Mouse (Mus musculus): ENCODE data around the gene Cspg4. TPM values are rescaled to one million over a fixed set of nuclear protein-coding genes. Genes with fewer than 3 reads are reported as not detected.

Cspg4 gene
- polyA plus RNA-seq, 1 experiment from 2014 or later: 13.8 TPM

DNA sequence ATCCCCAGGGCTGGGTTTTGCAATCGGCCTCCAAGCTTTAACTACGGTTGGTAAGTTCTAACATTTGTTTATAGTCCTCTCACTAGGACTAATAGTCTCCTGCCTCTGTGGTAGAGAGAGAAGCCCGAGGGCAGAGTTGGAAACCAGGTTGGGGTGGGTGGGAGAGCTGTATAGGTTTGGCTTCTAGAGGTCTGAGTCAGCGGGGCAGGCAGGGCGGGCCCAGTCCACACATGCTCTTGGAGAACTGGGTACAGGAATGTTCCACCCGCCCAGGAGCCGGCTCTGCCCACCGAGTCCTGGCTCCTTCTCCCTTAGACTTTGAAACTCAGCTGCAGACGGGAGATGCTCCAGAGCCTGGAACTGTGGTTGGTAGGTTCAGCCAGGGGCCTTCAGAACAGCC, 49.2 kb downstream of the Cspg4 start:
- WGBS: 73% methylated on average over 9 of the region's 9 CpGs
- Histone ChIP-seq H3K9ac (replicated peaks) (no peak overlapping the region), H3K4me3 (replicated peaks) (no peak overlapping the region), H3K9me3 (no peaks in the 10 kb centered on the region), H3K4me1 (replicated peaks) (0 out of 2 replicates have a peak, but pooled peaks cover 4% of the 10 kb centered on the region), H3K36me3 (peaks cover 52% of the 10 kb centered on the region), H3K27ac (peak overlapping the region; percentile 12; the same call in 1 of the 2 replicates), H3K4me2 (no peak overlapping the region), H3K27me3 (no peaks in the 10 kb centered on the region)
- no peak for ATAC-seq (ENCODE audit: insufficient number of reproducible peaks, insufficient read depth, low FRiP score, low TSS enrichment, low read depth)

DNA sequence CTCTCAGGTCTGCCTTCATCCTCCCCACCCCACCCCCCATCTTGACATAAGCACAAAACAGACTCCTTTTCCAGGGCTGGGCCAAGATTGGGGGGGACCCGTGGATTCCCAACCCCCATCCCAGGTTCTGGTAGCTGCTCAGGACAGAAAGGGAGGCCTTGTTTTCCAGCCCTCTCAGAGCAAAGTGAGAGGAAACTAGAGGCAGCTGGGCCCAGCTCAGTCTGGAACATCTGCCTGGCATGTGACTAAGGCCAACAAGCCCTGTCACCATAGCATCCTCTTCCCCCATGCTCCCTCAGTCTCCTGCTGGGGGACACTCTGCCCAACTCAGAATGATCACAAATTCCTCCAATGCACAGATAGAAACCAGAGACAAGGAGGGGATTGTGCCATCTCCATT, 50.3 kb downstream of the Cspg4 start:
- no peak overlapping the region for H3K9ac ChIP-seq (replicated peaks)
- H3K4me1 ChIP-seq (replicated peaks): 0 out of 2 replicates have a peak, but pooled peaks cover 4% of the 10 kb centered on the region
- 77% methylated on average over 1 of the region's 1 CpGs for WGBS
- no peaks in the 10 kb centered on the region for H3K9me3 ChIP-seq
- H3K27ac ChIP-seq: no peak overlapping the region
- no peak for ATAC-seq (ENCODE audit: insufficient number of reproducible peaks, insufficient read depth, low FRiP score, low TSS enrichment, low read depth)
- H3K36me3 ChIP-seq: peaks cover 64% of the 10 kb centered on the region
- no peaks in the 10 kb centered on the region for H3K27me3 ChIP-seq
- no peak overlapping the region for H3K4me2 ChIP-seq
- no peak overlapping the region for H3K4me3 ChIP-seq (replicated peaks)

DNA sequence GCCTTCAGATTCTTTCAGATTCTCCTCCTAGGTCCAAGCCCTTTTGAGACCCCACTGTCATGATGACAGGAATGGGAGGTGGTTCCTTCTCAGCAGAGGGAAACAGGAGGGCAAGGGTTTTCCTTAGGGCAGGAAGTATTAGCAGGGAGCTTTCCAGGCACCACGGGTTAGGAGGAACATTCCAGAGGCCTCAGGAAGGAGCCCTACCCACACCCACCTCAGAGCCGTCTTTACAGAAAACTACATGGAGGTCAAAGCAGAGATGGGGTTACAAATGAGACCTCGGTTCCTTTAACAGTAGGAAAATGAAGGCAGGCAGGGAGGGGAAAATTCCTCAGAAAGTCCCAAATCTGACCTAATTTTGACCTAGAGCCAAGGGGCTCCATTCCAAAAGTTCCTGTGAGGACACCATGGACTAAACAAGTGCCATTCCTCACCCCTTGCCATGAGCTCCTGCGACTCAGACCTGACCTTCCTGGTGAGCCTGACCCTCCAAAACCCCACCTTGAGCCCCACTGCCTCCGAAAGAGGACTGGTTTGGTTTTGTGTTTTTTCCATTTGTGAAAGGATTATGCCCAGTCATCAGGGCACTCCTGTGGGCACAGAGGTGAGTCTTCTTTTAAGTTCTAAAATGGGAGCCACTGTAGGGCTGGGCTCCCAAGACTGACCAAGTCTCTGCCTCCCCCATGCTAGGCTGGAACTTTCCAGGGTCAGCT, 51.0 kb downstream of the Cspg4 start:
- H3K36me3 ChIP-seq: peaks cover 71% of the 10 kb centered on the region
- 84% methylated on average over 5 of the region's 5 CpGs for WGBS

DNA sequence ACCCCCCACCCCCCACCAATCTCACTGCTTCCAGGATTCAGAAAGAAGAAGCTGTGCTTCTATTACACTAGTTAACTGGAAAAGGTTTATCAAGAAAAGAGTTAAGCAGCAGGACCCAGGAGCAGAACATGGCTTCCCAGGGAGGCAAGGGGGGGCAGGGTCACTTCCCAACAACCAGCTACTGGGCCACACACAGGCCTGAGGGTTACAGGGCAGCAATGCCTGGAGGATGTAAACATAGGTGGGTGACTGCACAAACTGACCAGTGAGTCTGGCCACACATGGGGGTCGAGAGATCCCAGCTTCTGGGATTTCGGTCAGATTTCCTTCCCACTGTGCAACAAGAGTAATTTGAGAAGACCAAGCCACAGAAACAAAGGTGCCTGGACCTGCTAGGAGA, 52.3 kb downstream of the Cspg4 start:
- H3K9me3 ChIP-seq: peaks cover 4% of the 10 kb centered on the region; the same call in 1 of the 2 replicates
- H3K4me3 ChIP-seq (replicated peaks): no peak overlapping the region
- ATAC-seq (ENCODE audit: insufficient number of reproducible peaks, insufficient read depth, low FRiP score, low TSS enrichment, low read depth): no peak
- 72% methylated on average over 2 of the region's 2 CpGs for WGBS
- H3K36me3 ChIP-seq: peaks cover 83% of the 10 kb centered on the region
- H3K27me3 ChIP-seq: no peaks in the 10 kb centered on the region
- H3K9ac ChIP-seq (replicated peaks): no peak overlapping the region
- H3K27ac ChIP-seq: no peak overlapping the region
- 0 out of 2 replicates have a peak, but pooled peaks cover 4% of the 10 kb centered on the region for H3K4me1 ChIP-seq (replicated peaks)
- no peak overlapping the region for H3K4me2 ChIP-seq

More for the DNA sequence above, 51.0 kb downstream of the Cspg4 start:
- Histone ChIP-seq H3K4me2 (no peak overlapping the region), H3K9ac (replicated peaks) (no peak overlapping the region), H3K4me3 (replicated peaks) (no peak overlapping the region), H3K4me1 (replicated peaks) (0 out of 2 replicates have a peak, but pooled peaks cover 4% of the 10 kb centered on the region), H3K27ac (no peak overlapping the region), H3K27me3 (no peaks in the 10 kb centered on the region), H3K9me3 (no peaks in the 10 kb centered on the region)
- ATAC-seq (ENCODE audit: insufficient number of reproducible peaks, insufficient read depth, low FRiP score, low TSS enrichment, low read depth): no peak

DNA sequence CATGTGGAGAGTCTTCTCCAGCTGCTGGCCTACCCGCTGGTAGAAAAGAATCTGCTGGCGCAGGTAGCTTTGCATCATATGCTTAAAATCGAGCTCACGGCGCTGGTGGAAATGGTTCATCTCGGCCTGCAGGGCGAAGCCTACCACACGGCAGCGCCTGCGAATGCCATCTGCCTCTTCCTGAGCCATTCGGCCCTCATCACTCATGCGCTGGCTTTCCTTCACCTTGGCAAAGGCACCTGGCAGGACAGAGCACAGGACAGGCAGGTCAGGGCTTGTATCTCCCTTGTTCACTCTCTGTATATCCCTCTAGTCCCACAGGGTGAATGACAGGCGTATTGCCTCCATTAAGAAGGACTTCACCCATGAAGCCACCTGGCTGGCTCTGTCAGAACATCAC, 53.6 kb downstream of the Cspg4 start:
- no peaks in the 10 kb centered on the region for H3K27me3 ChIP-seq
- H3K9me3 ChIP-seq: peaks cover 4% of the 10 kb centered on the region; the same call in 1 of the 2 replicates
- WGBS: 91% methylated on average over 13 of the region's 13 CpGs
- no peak overlapping the region for H3K9ac ChIP-seq (replicated peaks)
- no peak overlapping the region for H3K27ac ChIP-seq
- H3K36me3 ChIP-seq: peaks cover 94% of the 10 kb centered on the region
- H3K4me1 ChIP-seq (replicated peaks): peaks cover 13% of the 10 kb centered on the region
- H3K4me3 ChIP-seq (replicated peaks): no peak overlapping the region
- no peak for ATAC-seq (ENCODE audit: insufficient number of reproducible peaks, insufficient read depth, low FRiP score, low TSS enrichment, low read depth)
- H3K4me2 ChIP-seq: no peak overlapping the region

DNA sequence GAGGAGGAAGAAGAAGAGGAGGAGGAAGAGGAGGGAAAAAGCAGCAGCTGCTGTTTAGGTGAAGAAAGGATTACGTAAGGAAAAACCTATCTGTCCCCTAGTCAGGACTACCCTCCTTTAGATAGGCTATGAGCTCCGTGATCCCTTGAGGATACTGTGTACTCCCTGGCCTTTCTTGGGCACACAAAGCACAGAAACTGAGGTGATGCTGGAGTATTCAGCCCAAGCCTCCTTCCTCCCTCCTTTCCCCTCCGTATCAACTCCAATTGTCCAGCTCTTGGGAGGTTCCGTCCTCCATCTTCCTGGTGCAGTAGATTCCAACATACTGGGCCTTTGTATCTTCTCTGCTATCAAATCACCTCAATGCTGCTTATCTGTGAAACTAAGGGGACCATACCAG, 57.9 kb downstream of the Cspg4 start:
- WGBS: 93% methylated on average over 4 of the region's 4 CpGs
- H3K27ac ChIP-seq: no peak overlapping the region
- H3K4me2 ChIP-seq: peak overlapping the region; percentile 83
- no peak overlapping the region for H3K9ac ChIP-seq (replicated peaks)
- no peak for ATAC-seq (ENCODE audit: insufficient number of reproducible peaks, insufficient read depth, low FRiP score, low TSS enrichment, low read depth)
- H3K4me3 ChIP-seq (replicated peaks): peak overlapping the region; percentile 59; the same call in 1 of the 2 replicates
- peaks cover 81% of the 10 kb centered on the region for H3K36me3 ChIP-seq
- H3K9me3 ChIP-seq: peaks cover 4% of the 10 kb centered on the region; the same call in 1 of the 2 replicates
- H3K4me1 ChIP-seq (replicated peaks): peaks cover 43% of the 10 kb centered on the region
- no peaks in the 10 kb centered on the region for H3K27me3 ChIP-seq

DNA sequence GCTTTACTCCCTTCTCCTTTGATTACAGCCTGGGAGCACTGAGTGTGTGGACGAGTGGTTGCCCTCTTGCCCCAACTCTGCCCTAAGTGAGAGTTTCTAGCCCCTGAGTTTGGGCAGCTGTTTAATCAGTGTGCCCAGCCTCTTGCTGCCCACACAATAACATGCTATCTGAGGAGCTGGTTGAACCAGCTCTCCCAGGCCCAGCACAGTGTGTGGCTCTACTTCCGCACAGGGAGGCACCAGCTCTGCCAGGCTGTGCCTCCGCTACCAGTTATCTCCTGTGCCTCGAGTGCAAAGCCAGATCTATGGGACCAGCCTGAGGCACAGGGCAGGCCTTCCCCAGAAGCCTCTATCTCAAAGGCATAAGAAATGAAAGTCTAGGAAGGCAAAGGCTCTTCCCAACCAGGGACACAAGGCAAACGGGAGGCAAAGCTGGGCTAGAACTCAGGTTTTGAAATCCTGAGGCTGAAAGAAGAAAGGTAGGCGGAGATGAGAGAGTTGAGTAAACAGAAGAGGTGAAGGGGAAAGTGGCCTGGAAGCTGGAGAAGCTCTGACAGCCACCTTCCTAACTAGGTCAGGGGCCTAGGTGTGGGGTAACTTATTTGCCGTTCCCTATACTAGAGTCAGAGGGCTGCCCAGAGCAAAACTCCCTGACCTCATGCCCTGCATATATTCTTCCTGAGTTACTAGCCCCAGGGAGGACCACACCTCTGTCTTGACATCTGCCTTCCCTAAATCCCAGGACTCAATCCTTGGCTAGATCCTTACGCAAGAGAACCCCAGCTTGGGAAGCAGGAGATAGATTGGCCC, 59.2 kb downstream of the Cspg4 start:
- peaks cover 4% of the 10 kb centered on the region; the same call in 1 of the 2 replicates for H3K9me3 ChIP-seq
- ATAC-seq (ENCODE audit: insufficient number of reproducible peaks, insufficient read depth, low FRiP score, low TSS enrichment, low read depth): no peak
- no peaks in the 10 kb centered on the region for H3K27me3 ChIP-seq
- H3K36me3 ChIP-seq: peaks cover 68% of the 10 kb centered on the region
- peak overlapping the region; percentile 60 for H3K9ac ChIP-seq (replicated peaks)
- H3K4me2 ChIP-seq: peak overlapping the region; percentile 83
- peaks cover 49% of the 10 kb centered on the region for H3K4me1 ChIP-seq (replicated peaks)
- no peak overlapping the region; the same call in 1 of the 2 replicates for H3K27ac ChIP-seq
- peak overlapping the region; percentile 59 for H3K4me3 ChIP-seq (replicated peaks)
- WGBS: 70% methylated on average over 8 of the region's 8 CpGs

DNA sequence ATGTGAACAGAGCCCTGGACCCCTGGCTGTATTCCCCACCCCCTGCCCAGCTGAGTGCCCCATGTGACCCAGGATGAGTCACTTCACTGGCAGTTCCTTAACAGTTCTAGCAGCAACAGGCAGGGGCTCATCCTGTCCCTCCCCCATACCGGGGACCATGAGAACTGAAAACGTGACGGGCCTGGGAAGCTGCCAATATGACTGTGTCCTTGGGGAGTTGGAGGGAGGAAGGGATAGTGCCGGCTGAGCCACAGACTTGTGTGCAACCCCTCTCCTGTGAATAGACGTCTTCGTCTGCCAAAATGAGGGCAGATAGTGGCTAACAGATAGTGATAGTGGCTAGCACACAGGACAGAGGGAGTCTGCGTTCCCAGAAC, 59.8 kb downstream of the Cspg4 start:
- no peak for ATAC-seq (ENCODE audit: insufficient number of reproducible peaks, insufficient read depth, low FRiP score, low TSS enrichment, low read depth)
- peaks cover 50% of the 10 kb centered on the region for H3K4me1 ChIP-seq (replicated peaks)

DNA sequence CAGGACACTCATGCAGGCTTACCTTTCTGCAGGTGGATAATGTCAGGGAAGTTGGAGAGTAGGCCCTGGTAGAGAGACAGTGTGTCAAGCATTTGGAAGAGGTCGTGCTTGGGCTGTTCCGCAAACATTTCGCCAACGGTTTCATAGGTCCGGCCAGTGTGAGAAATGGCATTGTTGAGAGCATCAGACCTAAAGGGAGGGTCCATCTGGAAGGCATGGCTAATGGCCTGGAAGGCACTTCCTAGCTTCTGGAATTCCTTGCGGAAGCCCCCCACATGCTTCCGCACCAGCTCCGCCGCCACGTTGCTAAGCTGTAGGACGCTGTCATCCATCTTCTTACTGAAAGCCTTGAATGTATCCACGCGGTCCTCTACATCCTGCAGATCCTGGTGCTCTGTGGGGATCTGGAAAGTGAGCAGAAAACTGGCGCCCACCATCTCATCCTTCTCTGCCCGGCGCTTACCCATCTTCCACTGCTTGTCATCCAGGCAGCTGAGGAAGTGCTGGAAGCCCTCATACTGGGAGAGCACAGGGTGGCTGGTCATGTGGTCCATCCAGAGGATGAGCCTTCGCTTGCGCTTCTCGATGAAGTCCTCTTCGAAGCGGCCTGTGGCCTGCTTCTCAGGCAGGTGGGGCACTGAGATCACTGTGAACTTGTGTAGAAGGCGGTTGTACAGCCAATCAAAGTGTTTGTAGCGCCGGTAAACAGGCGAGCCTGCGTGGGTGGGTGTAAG, 60.6 kb downstream of the Cspg4 start:
- peak overlapping the region; percentile 60 for H3K9ac ChIP-seq (replicated peaks)
- H3K27me3 ChIP-seq: no peaks in the 10 kb centered on the region
- ATAC-seq (ENCODE audit: insufficient number of reproducible peaks, insufficient read depth, low FRiP score, low TSS enrichment, low read depth): no peak
- peaks cover 50% of the 10 kb centered on the region for H3K4me1 ChIP-seq (replicated peaks)
- peak overlapping the region; percentile 59 for H3K4me3 ChIP-seq (replicated peaks)
- H3K4me2 ChIP-seq: peak overlapping the region; percentile 83
- 87% methylated on average over 26 of the region's 26 CpGs for WGBS
- H3K9me3 ChIP-seq: peaks cover 4% of the 10 kb centered on the region; the same call in 1 of the 2 replicates
- no peak overlapping the region for H3K27ac ChIP-seq
- H3K36me3 ChIP-seq: peaks cover 54% of the 10 kb centered on the region

More for the DNA sequence above, 59.8 kb downstream of the Cspg4 start:
- Histone ChIP-seq H3K27me3 (no peaks in the 10 kb centered on the region), H3K9ac (replicated peaks) (peak overlapping the region; percentile 60), H3K9me3 (peaks cover 4% of the 10 kb centered on the region; the same call in 1 of the 2 replicates), H3K4me2 (peak overlapping the region; percentile 83), H3K27ac (no peak overlapping the region), H3K4me3 (replicated peaks) (peak overlapping the region; percentile 59), H3K36me3 (peaks cover 62% of the 10 kb centered on the region)
- WGBS: 30% methylated on average over 7 of the region's 7 CpGs

DNA sequence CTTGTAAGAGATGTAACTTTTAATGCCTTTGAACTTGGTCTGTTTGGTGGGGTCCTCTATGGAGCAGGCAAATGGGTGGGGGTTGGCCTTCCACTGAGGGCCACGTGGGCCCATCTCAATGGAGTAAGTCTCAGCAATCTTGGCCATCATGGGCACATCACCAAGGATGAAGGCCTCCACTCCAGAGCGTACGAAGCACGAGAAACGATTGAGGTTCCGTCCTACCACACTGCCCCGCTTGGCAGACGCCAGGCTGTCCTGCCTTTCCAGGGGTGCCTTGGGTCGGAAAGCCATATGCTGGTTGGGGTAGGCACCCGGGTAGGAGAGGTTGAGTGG, 61.2 kb downstream of the Cspg4 start:
- Histone ChIP-seq H3K27me3 (no peaks in the 10 kb centered on the region), H3K9ac (replicated peaks) (no peak overlapping the region), H3K9me3 (peaks cover 4% of the 10 kb centered on the region; the same call in 1 of the 2 replicates), H3K27ac (no peak overlapping the region), H3K4me1 (replicated peaks) (peaks cover 50% of the 10 kb centered on the region), H3K4me2 (peak overlapping the region; percentile 83), H3K4me3 (replicated peaks) (peak overlapping the region; percentile 59), H3K36me3 (peaks cover 49% of the 10 kb centered on the region)
- ATAC-seq (ENCODE audit: insufficient number of reproducible peaks, insufficient read depth, low FRiP score, low TSS enrichment, low read depth): no peak
- WGBS: 93% methylated on average over 10 of the region's 10 CpGs
